Mouse (Mus musculus): ENCODE measurements at regions not wholly inside any gene's neighbourhood (a gene's known extent, or its start where the extent isn't known, plus 50 kb on each side); places are given as distances from the start of the nearest gene placed in this dataset.
A peak's percentile ranks its signal among the peaks of the same experiment; 100 is the strongest.

- no peak overlapping the region for H3K27ac ChIP-seq (ENCODE audit: low read depth, low read length)
- ATAC-seq (ENCODE audit: low read depth): no peak
Measured at GRCm38 (mm10) chr9:40608596-40608995, 61.8 kb upstream of the Gm21915 start.

GRCm38 (mm10) chr9:40607941-40608340, 62.5 kb upstream of the Gm21915 start:
- H3K4me1 ChIP-seq (ENCODE audit: control insufficient read depth, insufficient read depth, low read length): no peaks in the 10 kb centered on the region
- H3K4me2 ChIP-seq (ENCODE audit: low read depth, low read length): no peak overlapping the region
- H3K9ac ChIP-seq (replicated peaks; ENCODE audit: low read depth, low read length): no peak overlapping the region
- no peaks in the 10 kb centered on the region for H3K9me3 ChIP-seq (ENCODE audit: control insufficient read depth, low read length)
- no peak overlapping the region for H3K27ac ChIP-seq (ENCODE audit: low read depth, low read length)
- no peaks in the 10 kb centered on the region for H3K27me3 ChIP-seq (ENCODE audit: control insufficient read depth, insufficient read depth, low read length)
- no peaks in the 10 kb centered on the region for H3K36me3 ChIP-seq (ENCODE audit: control insufficient read depth, insufficient read depth, low read length)
- H3K4me3 ChIP-seq (ENCODE audit: low read depth, low read length): no peak overlapping the region
- 88% methylated on average over 18 of the region's 18 CpGs for WGBS
- no peak for ATAC-seq (ENCODE audit: low read depth)

More at GRCm38 (mm10) chr9:40608596-40608995, 61.8 kb upstream of the Gm21915 start:
- Histone ChIP-seq H3K4me3 (ENCODE audit: low read depth, low read length) (no peak overlapping the region), H3K9me3 (ENCODE audit: control insufficient read depth, low read length) (no peaks in the 10 kb centered on the region), H3K9ac (replicated peaks; ENCODE audit: low read depth, low read length) (no peak overlapping the region), H3K36me3 (ENCODE audit: control insufficient read depth, insufficient read depth, low read length) (no peaks in the 10 kb centered on the region), H3K4me2 (ENCODE audit: low read depth, low read length) (no peak overlapping the region), H3K4me1 (ENCODE audit: control insufficient read depth, insufficient read depth, low read length) (0 out of 2 replicates have a peak, but pooled peaks cover 2% of the 10 kb centered on the region), H3K27me3 (ENCODE audit: control insufficient read depth, insufficient read depth, low read length) (no peaks in the 10 kb centered on the region)
- 85% methylated on average over 14 of the region's 14 CpGs for WGBS

GRCm38 (mm10) chr9:40603521-40603920, 66.9 kb upstream of the Gm21915 start:
- WGBS: 80% methylated on average over 1 of the region's 1 CpGs
- no peaks in the 10 kb centered on the region for H3K36me3 ChIP-seq (ENCODE audit: control insufficient read depth, insufficient read depth, low read length)
- no peak for ATAC-seq (ENCODE audit: low read depth)
- no peak overlapping the region for H3K9ac ChIP-seq (replicated peaks; ENCODE audit: low read depth, low read length)
- no peaks in the 10 kb centered on the region for H3K4me1 ChIP-seq (ENCODE audit: control insufficient read depth, insufficient read depth, low read length)
- H3K4me3 ChIP-seq (ENCODE audit: low read depth, low read length): no peak overlapping the region
- H3K4me2 ChIP-seq (ENCODE audit: low read depth, low read length): no peak overlapping the region
- H3K27me3 ChIP-seq (ENCODE audit: control insufficient read depth, insufficient read depth, low read length): no peaks in the 10 kb centered on the region
- no peak overlapping the region for H3K27ac ChIP-seq (ENCODE audit: low read depth, low read length)
- no peaks in the 10 kb centered on the region for H3K9me3 ChIP-seq (ENCODE audit: control insufficient read depth, low read length)

- 85% methylated on average over 7 of the region's 7 CpGs for WGBS
Measured at GRCm38 (mm10) chr9:40598431-40598831, 67.2 kb upstream of the Gramd1b start.

GRCm38 (mm10) chr9:40587421-40587820, 56.2 kb upstream of the Gramd1b start:
- 83% methylated on average over 2 of the region's 2 CpGs for WGBS
- H3K27ac ChIP-seq (ENCODE audit: low read depth, low read length): no peak overlapping the region
- H3K4me3 ChIP-seq (ENCODE audit: low read depth, low read length): no peak overlapping the region
- no peaks in the 10 kb centered on the region for H3K27me3 ChIP-seq (ENCODE audit: control insufficient read depth, insufficient read depth, low read length)
- H3K36me3 ChIP-seq (ENCODE audit: control insufficient read depth, insufficient read depth, low read length): no peaks in the 10 kb centered on the region
- no peaks in the 10 kb centered on the region for H3K9me3 ChIP-seq (ENCODE audit: control insufficient read depth, low read length)
- no peaks in the 10 kb centered on the region for H3K4me1 ChIP-seq (ENCODE audit: control insufficient read depth, insufficient read depth, low read length)
- ATAC-seq (ENCODE audit: low read depth): no peak
- H3K4me2 ChIP-seq (ENCODE audit: low read depth, low read length): no peak overlapping the region
- no peak overlapping the region for H3K9ac ChIP-seq (replicated peaks; ENCODE audit: low read depth, low read length)

More at GRCm38 (mm10) chr9:40598431-40598831, 67.2 kb upstream of the Gramd1b start:
- Histone ChIP-seq H3K27ac (ENCODE audit: low read depth, low read length) (no peak overlapping the region), H3K4me2 (ENCODE audit: low read depth, low read length) (no peak overlapping the region), H3K27me3 (ENCODE audit: control insufficient read depth, insufficient read depth, low read length) (no peaks in the 10 kb centered on the region), H3K9ac (replicated peaks; ENCODE audit: low read depth, low read length) (no peak overlapping the region), H3K36me3 (ENCODE audit: control insufficient read depth, insufficient read depth, low read length) (no peaks in the 10 kb centered on the region), H3K9me3 (ENCODE audit: control insufficient read depth, low read length) (no peaks in the 10 kb centered on the region), H3K4me1 (ENCODE audit: control insufficient read depth, insufficient read depth, low read length) (no peaks in the 10 kb centered on the region), H3K4me3 (ENCODE audit: low read depth, low read length) (no peak overlapping the region)
- no peak for ATAC-seq (ENCODE audit: low read depth)

- Histone ChIP-seq H3K27me3 (ENCODE audit: control insufficient read depth, insufficient read depth, low read length) (no peaks in the 10 kb centered on the region), H3K4me2 (ENCODE audit: low read depth, low read length) (no peak overlapping the region), H3K9ac (replicated peaks; ENCODE audit: low read depth, low read length) (no peak overlapping the region), H3K4me3 (ENCODE audit: low read depth, low read length) (no peak overlapping the region), H3K4me1 (ENCODE audit: control insufficient read depth, insufficient read depth, low read length) (no peaks in the 10 kb centered on the region), H3K9me3 (ENCODE audit: control insufficient read depth, low read length) (no peaks in the 10 kb centered on the region), H3K27ac (ENCODE audit: low read depth, low read length) (no peak overlapping the region), H3K36me3 (ENCODE audit: control insufficient read depth, insufficient read depth, low read length) (no peaks in the 10 kb centered on the region)
- ATAC-seq (ENCODE audit: low read depth): no peak
- WGBS: 91% methylated on average over 7 of the region's 7 CpGs
Measured at GRCm38 (mm10) chr9:40586581-40586980, 55.4 kb upstream of the Gramd1b start.

GRCm38 (mm10) chr9:40583554-40583953, 52.4 kb upstream of the Gramd1b start:
- Histone ChIP-seq H3K27ac (ENCODE audit: low read depth, low read length) (no peak overlapping the region), H3K36me3 (ENCODE audit: control insufficient read depth, insufficient read depth, low read length) (no peaks in the 10 kb centered on the region), H3K9ac (replicated peaks; ENCODE audit: low read depth, low read length) (no peak overlapping the region), H3K9me3 (ENCODE audit: control insufficient read depth, low read length) (no peaks in the 10 kb centered on the region), H3K4me1 (ENCODE audit: control insufficient read depth, insufficient read depth, low read length) (no peaks in the 10 kb centered on the region), H3K27me3 (ENCODE audit: control insufficient read depth, insufficient read depth, low read length) (no peaks in the 10 kb centered on the region), H3K4me3 (ENCODE audit: low read depth, low read length) (no peak overlapping the region), H3K4me2 (ENCODE audit: low read depth, low read length) (no peak overlapping the region)
- WGBS: 43% methylated on average over 11 of the region's 11 CpGs
- peak; percentile 24; the same call in 1 of the 2 replicates for ATAC-seq (ENCODE audit: low read depth)

- no peaks in the 10 kb centered on the region for H3K36me3 ChIP-seq (ENCODE audit: control insufficient read depth, insufficient read depth, low read length)
- no peak overlapping the region for H3K4me3 ChIP-seq (ENCODE audit: low read depth, low read length)
- ATAC-seq (ENCODE audit: low read depth): no peak
- H3K4me2 ChIP-seq (ENCODE audit: low read depth, low read length): no peak overlapping the region
- H3K27me3 ChIP-seq (ENCODE audit: control insufficient read depth, insufficient read depth, low read length): no peaks in the 10 kb centered on the region
- WGBS: 84% methylated on average over 2 of the region's 2 CpGs
- H3K27ac ChIP-seq (ENCODE audit: low read depth, low read length): no peak overlapping the region
- H3K9ac ChIP-seq (replicated peaks; ENCODE audit: low read depth, low read length): no peak overlapping the region
- no peaks in the 10 kb centered on the region for H3K4me1 ChIP-seq (ENCODE audit: control insufficient read depth, insufficient read depth, low read length)
- no peaks in the 10 kb centered on the region for H3K9me3 ChIP-seq (ENCODE audit: control insufficient read depth, low read length)
Measured at GRCm38 (mm10) chr9:40581854-40582253, 50.7 kb upstream of the Gramd1b start.
